Mouse (Mus musculus): ENCODE results near the gene Ldb2.

The Ldb2 gene

DNA sequence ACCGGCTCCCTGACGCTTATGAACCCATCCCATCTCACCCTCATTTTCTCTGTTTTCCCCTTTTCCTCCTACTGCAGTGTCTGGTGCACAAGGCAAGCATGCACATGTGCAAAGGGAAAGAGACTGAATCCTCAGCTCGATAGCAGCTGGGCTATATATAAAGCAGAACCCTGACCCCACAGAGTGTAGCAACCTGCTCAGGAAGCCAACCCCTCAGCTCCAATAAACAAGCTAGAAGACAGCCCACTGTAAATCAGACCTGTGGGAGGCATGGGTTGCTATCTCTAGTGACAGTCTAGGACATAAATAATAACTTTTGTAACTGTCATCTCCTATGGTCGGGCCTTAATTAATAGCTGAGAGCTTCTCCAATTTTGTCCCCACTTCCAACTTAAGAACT lies 158.4 kb downstream of the Ldb2 start:
- DNase-seq, result no peak

DNA sequence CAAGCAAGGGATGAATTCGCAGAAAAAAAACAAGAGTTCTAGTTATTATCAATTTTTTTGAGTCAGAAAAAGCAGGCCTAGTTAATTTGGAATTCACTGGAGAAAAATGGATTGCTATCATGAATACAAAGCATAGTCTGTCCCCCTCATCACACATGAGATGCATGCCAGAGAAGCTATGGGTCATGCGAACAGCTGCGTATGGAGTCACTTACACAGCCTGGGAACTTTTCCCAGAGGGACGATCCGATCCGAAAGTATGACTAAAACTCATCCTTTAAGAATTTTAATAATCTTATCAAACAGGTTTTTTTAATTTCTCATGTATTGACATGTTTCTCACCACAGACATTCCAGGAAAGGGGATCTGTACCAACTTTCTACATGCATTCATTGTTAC lies 163.9 kb downstream of the Ldb2 start:
- no peak for DNase-seq

DNA sequence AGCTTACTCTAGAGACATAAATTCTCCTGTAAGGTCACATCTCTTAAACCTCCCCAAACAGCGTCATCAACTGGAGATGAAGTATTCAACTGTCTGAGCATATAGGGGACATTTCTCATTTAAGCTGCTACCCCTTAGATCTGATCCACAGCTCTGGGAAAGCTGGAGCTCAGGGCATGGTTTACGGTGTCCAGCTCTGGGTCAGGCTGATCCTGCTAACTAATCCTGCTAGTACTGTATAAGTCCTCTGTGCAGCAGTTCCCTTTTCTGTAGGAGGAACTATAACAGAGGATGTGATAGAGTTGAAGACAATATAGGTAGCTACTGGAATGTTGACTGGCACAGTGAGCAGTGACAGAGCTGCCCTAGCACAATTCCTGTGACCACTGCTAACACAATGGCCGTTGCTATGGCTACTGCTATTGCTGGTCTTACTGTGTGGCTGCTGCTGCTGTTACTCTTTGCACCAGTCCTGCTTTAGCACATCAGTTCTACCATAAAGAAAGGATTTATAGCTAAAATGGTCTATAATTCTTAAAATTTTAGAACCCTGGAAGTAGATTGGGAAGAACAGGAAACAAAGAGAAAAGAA lies 170.3 kb downstream of the Ldb2 start:
- no peak for DNase-seq

DNA sequence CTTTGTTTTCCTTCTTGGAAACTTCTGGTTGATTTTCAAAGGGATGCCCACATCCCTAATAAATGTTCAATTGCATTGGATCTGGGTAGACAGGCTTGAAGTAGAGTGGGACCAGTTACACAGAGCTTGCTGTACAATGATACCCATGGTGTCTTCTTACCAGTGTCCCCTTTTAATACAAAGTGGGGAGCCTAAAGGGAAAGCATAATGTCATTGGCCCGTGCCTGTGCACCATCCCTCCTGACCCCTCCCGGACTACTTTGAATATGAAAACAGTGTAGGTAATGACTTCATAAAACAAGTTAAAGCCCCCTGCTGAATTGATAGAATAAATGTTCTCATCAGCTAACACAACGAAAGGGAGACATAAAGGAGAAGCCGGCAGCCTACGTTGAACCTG lies 172.0 kb downstream of the Ldb2 start:
- no peak for DNase-seq

DNA sequence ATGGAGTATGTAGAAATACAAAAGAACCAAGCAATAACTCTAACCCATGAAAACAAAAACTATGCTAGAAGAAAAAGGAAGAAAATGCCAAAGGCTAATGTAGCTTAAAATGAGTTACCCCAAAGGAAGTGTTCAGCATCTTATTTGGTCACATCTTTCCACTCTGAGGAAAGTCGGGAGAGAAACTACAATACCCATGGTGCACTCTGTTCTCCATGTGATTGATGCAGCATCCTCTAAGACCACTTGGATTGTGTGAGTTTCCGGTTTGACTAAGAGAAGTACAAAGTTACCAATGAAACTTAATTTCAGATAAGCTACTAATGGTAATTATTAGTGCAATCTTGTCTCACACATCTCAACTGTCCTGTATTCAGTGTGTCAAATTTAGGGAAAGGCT lies 172.6 kb downstream of the Ldb2 start:
- DNase-seq, result no peak

DNA sequence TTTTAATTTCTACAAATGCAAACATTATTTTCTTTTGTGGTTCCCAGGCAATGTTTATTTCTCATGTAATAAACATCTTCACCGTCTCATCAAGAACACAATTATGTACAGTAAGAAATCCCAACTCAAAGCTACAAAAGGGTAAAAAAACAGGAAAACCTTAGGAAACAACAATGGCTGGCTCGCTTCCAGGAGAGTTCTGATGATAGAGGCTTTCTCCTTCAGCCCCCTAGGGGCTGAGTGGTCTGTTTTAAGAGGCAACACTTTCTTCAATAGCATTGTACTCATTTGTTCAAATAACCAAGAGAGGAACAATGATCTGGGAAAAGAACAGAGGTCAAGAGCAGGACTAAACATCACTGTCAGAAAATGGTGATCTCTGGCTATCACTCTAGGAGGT lies 173.4 kb downstream of the Ldb2 start:
- peak; percentile 14 to 15 for DNase-seq

DNA sequence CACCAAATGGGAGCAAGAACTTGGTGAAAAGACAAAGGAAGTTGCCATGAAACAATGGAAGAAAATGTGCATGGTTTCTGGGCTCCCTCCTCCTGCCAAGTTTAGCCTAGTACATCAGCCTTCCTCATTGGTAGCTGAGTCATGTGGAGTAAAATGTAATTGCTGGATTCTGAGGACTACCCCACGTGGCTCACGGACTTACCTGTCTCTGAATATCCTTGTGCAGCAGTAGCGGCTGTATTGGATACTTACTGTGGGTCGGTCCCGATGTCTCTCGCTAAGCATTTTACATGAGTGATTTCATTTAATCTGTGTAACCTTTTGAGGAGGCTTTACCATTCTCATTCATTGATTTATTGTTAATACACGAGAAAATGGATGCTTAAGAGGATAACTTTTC lies 183.8 kb downstream of the Ldb2 start:
- DNase-seq, result no peak

DNA sequence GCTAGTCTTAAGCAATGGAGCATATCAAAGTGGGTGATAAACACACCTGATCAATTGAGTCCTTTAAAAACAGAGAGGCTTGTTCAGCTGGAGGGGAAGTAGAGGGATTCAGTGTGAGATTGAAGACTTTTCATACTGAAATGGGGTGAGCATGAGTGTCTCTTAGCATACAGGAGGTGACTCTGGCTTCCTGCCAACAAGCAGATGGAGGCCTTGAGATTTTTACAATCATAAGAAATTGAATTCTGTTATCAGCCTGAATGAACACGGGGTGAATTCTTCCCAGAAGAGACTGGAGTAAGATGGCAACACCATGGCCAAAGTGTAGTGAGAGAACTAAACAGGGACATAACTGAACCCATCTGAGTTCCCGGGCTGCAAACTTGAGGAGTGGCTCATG lies 190.6 kb downstream of the Ldb2 start:
- DNase-seq, result peak; percentile 62 to 66

DNA sequence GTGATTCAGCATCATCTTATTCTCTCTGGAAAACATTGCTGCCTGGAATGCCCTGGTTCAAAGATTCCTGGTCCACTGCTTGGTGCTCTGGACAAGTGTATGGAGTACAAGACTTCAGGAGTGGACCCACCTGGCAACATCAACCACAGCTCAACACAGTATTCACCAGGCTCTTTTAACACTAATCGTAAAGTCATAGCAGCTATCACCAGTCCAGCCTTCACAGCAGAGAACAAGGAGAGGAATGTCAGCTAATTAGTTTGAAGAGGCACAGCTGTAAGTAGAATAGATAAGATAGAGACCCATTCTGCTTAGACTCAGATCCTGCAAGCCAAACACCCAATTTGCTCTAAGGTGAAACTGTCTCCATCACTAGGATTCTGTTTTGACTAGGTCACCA lies 198.1 kb downstream of the Ldb2 start:
- no peak for DNase-seq

DNA sequence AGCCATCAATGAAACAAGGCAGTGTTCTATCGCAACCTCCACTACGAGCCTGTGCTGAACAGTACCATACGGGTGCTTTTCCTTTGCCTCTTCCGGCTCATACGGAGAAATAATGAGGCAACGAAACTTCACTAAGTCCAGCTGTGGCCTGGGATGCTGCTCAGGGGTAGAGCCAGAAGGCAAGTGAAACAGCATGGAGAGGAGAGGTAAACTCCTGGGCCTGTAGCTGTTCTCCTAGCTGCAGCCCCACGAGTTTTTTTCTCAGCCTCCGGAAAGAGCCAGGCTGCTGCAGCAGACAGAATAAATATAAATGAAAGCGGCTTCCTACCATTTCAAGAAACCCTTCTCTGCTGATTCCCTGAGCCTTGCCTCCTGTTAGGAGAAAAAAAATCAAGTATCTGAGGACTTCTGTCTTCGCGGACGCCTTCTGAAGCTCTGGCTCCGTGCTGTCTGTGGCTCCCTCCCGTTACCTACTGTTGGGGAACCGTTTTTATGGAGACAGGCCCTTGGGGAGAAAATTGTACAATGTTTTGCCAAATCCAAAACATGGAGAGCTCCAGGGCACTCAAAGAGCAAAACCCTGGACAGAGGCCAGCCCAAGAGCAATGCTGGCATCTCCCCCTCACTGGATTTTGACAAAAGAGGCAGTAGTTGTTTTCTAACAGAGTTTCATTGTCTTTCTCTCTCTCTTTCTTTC lies 205.8 kb downstream of the Ldb2 start:
- peak; percentile 59 to 61 for DNase-seq

DNA sequence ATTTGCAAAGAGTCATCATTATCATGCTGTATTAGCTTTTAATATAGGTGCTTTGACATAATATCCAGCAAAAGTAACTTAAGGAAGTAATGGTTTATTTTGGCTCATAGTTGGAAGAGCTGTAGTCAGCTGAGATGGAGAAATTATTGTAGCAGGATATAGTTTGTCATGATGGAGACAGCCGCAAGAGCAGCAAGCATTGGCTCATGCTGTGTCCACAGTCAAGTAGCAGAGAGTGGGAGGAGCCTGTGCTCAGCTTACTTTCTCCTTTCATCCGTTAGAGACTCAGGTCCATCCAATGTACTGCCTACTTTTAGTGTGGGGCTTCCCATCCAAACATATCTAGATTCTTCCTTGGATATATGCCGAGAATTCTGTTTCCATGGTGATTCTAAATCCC lies 208.7 kb downstream of the Ldb2 start:
- no peak for DNase-seq

DNA sequence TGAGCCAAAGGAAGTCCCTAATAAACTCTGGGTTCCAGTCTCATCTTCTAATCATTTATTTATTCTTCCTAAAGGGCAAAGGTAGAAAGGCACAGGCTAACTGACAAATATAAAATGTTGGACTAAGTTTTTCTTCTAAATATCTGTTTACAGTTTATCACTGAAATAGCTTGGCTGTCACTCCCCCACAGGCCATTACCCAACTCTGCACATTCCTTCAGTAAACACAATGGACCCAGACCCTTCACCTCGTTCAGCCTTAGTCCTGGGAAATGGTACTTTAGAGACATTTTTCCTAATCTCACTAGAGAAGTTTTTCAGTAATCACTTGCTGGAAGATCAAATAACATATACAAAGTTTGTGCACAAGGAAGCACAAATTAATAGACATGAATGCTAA lies 210.2 kb downstream of the Ldb2 start:
- no peak for DNase-seq

DNA sequence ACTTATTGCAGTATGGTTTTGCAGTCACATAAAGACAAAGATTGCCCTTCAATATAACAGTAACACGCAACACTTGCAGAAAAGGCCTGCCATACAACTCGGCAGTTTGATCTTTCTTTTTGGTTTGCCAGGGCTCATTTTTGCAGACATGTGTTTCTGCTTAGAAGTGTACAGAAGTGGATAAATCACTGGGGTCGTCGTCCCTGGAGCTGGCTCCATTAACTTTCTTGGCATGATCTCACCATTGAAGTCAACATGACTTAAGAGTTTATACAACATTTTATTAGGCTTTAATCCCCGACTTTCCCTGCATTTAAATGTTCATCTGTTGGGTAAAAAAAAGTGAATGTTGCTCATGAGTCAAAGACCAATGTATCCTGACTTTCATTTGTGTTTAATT lies 212.9 kb downstream of the Ldb2 start:
- DNase-seq, result no peak

DNA sequence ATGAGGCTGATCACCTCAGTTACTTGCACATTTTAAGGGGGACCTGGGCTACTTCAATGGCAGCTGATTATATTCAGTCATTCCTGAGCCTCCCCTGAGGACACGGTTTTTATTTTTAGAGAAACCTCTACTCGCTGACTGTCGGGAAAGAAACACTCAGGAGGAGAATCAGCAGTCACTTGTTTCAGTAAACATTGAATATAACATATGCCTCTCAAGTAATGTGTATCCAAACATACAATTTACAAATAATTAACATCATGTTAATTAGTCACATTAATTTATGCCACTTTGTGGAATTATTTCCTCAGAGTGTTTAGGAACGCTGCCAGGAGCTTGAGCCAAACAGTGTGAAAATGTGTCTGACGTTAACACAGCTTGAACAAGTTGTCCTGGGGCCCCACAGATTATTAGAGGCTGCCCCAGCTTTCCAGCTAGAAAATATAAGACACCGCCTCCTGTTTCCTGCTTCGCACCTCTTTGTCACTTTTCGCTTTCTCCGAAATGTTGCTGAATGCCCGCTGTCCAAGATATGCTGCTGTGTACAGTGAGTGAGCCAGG lies 219.5 kb downstream of the Ldb2 start:
- DNase-seq, result peak; percentile 47 to 61

DNA sequence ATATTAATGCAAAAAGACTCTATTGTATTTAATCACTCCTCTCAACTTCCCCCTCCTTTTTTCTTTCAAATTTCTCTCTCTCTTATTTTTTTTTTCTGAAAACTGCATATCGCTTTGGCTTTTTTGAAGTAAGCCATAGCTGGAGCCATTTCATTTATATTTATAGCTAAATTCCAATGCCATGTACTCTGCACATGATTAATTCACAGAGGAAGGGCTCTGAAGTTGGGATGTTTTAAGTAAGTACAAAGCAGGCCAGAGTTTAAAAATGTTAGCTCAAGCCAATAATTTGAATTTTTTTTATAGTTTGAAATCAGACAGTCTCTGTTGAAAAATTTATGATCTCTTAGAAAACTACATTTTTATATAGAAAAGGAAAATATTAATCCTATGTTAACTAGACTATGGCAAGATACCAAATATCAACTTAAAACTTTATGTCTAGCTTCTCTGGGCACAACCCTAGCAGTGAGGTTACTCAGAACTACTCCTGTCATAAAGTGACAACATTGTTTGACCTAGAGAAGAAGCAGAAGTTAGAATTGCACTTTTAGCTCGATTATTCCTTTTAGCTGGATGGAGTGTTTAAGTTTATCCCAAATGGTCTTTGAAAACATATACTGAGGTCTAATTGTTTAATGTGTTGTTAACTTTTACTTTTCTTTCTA lies 222.7 kb downstream of the Ldb2 start:
- DNase-seq, result no peak

DNA sequence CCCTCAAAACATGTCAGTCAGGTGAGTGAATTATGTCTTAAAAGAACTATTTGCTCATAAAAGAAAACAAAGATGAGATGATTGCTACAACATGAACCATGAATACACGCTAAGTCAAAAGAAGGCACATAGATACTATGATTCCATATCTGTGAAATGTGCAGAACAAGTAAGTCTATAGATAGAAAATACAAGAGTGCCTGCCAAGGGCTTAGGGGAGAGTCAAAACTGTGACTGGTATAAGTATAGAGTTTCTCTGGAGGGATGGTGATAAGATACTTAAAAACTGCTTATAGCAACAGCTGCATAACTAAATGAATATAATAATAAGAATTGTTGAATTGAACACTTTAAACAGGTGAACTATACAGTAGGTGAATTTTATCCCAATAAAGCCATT lies 224.8 kb downstream of the Ldb2 start:
- no peak for DNase-seq

DNA sequence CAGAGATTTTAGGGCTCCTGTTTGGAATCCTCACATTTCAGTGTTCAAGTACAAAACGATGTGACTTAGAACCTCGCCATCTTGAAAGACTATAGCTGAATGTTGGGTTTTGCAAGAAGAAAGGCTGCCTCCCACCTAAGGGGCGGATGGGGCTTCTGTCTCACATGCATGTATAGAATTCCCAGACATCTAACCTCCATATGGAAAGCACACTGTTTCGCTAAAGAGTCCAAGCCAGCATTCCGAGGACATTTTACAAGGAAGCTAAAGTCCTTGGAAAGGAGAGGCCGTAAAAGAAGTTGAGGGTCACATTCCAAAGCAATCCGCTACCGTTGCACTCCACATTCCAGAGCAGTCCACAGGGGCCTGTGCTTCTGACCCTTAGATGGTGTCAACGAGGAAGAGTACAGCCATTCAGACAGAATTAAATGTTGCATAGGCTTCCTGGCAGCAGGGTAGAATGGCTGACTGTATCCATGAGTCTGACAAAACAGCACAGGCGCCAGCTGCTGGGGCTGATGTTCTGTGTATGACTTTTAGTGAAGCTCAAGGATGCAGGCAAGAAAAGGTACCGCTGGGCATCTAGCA lies 245.6 kb downstream of the Ldb2 start:
- no peak for DNase-seq

DNA sequence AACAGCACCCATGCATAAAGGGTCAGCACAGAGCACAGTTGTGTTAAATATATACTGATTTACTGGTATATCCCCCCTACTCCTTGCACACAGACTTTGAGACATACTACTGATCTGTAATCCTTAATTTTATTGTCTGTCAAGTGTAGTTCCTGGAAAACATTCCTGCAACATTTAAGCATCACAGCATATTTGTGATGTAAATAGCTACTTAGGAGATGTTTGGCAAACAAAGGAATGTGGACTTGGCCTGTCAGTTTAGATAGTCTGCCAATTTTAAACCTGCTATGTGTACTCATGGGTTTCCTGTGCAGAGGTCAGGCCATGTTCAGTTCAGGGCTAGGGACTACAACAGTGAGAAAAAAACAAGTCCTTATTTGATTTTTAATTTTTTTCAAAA lies 246.3 kb downstream of the Ldb2 start:
- no peak for DNase-seq

DNA sequence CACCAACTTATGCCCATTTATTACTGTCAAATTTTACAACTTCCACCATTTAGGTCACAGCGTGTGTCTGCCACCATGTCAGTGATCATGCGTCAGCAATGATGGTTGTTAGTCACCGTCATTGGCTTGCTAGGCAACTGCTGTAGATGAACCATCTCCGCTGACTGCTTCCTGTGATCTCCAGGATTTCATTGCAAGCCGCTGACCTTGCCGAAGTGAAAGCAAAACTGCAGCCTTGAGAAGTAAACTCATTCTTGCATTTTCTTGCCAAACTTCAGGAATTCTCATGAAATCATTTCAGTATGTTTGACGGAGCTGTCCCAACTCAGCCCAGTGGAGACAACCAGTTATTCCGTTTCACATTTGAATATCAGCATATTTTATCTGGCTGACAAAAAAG lies 247.4 kb downstream of the Ldb2 start:
- DNase-seq, result no peak

DNA sequence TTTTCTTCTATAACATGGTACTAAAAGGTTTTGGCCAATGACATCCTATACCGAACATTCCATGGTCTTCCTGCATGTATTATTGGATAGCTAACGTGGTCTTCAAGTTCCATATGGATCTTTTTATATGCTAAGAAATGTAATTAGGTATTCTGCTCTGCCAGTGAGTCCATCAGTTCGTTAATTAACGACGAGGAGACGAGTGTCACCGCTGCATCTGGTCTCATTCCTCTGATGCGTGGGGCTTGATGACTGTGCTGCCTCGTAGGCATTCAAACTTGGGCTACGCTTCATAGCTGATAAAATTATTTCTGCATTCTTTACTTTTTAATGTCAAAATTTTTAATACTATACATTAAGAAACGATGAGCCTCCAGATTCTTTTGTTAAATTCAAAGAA lies 251.0 kb downstream of the Ldb2 start:
- no peak for DNase-seq

DNA sequence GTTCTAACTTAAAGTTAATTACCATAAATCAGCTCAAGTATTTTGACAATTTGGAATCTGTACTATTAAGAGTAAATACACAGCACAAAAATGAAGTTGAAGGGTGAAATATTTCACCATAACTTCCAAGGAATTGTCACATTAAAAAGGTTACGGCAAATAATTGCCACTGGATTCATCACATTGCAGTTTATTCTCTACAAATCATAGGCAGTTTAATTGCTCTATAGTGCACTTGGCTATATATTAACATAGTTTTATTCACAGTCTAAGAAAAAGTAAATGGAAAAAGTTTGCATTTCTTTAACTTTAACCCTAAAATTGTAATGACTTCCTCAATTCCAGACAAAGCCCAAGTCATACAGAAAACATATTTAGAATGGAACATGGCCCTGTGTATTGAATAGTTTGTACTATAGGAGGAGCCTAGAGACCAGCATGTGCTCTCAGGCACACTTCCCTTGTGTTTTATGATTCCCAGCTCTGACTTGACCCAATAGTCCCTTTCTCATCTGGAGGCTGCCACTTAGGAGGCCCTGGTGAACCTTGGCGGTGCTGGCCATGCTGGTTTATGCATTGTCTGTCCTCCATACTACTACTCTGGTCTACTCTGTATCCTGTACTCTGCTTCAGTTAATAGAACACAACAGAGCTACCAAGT lies 255.9 kb downstream of the Ldb2 start:
- no peak for DNase-seq

DNA sequence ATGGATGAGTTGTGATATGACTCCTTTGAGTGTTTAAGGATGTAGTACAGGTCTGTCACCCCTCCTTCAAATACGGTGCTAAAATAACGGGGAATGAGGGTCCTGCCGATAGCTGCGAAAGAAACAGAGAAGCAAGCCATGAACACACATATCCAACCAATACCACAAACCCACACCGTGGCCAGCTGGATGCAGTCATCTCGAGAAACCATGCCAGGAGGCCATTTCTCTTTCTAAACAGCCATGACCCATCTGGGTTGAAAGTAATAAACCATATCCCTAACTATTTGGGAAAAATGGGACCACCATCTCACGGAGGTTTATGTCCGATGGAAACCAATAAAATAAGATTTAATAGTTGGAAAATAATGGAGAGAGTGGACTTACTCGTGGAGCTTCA lies 257.7 kb downstream of the Ldb2 start:
- no peak for DNase-seq

DNA sequence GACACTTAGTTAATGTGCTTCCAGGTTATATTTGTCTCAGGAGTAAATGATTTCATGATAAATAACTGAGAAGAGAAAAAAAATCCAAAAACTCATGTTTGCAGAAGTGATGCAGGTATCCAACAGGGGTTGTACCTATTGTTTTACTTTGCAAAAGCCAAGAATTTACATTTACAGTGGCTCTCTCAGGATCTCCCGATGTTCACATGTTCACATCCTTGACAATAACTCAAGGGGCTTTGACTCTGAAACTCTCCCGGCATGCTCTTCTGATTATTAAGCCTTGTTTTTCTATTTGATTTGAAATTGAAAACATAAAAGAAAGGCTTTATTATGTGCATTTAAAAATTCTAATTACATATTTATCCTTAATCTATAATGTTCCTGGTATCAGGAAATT lies 260.8 kb downstream of the Ldb2 start:
- DNase-seq, result no peak
